Mouse (Mus musculus) frontal cortex, postnatal 14 days (tissue): ENCODE results near the gene Ethe1.
A peak's percentile ranks its signal among the peaks of the same experiment; 100 is the strongest.

Experiments used
- DNase-seq, 2 experiments: peaks; one replicate each; pipeline ENCODE4 v3.0.0; 2022; ENCODE audit warnings: low spot score in 2 of 2

The Ethe1 gene

GRCm38 (mm10) chr7:24587330-24588105 lies at the start of gene Ethe1, which contains the start of gene Zfp575:
TSS of gene Ethe1 (plus strand) at chr7:24587543.
TSS of gene Zfp575 (minus strand) at chr7:24587641.
- DNase-seq: peak; percentile 70 to 73

GRCm38 (mm10) chr7:24537591-24537990 lies 49.8 kb upstream of the Ethe1 start:
- DNase-seq: no peak

GRCm38 (mm10) chr7:24538154-24538553 lies 49.2 kb upstream of the Ethe1 start:
- no peak for DNase-seq

GRCm38 (mm10) chr7:24538701-24539100 lies 48.6 kb upstream of the Ethe1 start:
- no peak for DNase-seq

GRCm38 (mm10) chr7:24539686-24540085 lies 47.7 kb upstream of the Ethe1 start:
- no peak for DNase-seq

GRCm38 (mm10) chr7:24544506-24544905 lies 42.8 kb upstream of the Ethe1 start:
- DNase-seq: no peak

- no peak for DNase-seq
Observed at GRCm38 (mm10) chr7:24546068-24546614, 41.2 kb upstream of the Ethe1 start, which contains the start of the genes Pinlyp and Xrcc1. TSS of gene Pinlyp (minus strand) at chr7:24546118. TSS of gene Xrcc1 (plus strand) at chr7:24546289.

- peak; percentile 98 to 99 for DNase-seq
Observed at GRCm38 (mm10) chr7:24546634-24547389, 40.5 kb upstream of the Ethe1 start.

- DNase-seq: no peak
Observed at GRCm38 (mm10) chr7:24547534-24548036, 39.8 kb upstream of the Ethe1 start.

GRCm38 (mm10) chr7:24551985-24552759 lies 35.2 kb upstream of the Ethe1 start:
- DNase-seq: no peak

GRCm38 (mm10) chr7:24555786-24556185 lies 31.6 kb upstream of the Ethe1 start:
- no peak for DNase-seq

- no peak for DNase-seq
Observed at GRCm38 (mm10) chr7:24561450-24561849, 25.9 kb upstream of the Ethe1 start.

- DNase-seq: no peak
Observed at GRCm38 (mm10) chr7:24563191-24563836, 24.0 kb upstream of the Ethe1 start.

GRCm38 (mm10) chr7:24563837-24564206 lies 23.5 kb upstream of the Ethe1 start:
- DNase-seq: no peak

- peak in 1 of 2 experiments; percentile 53 for DNase-seq
Observed at GRCm38 (mm10) chr7:24564607-24565265, 22.6 kb upstream of the Ethe1 start.

GRCm38 (mm10) chr7:24565627-24566026 lies 21.7 kb upstream of the Ethe1 start:
- DNase-seq: no peak

GRCm38 (mm10) chr7:24566206-24566605 lies 21.1 kb upstream of the Ethe1 start:
- DNase-seq: no peak

- no peak for DNase-seq
Observed at GRCm38 (mm10) chr7:24568512-24568911, 18.8 kb upstream of the Ethe1 start.

- DNase-seq: no peak
Observed at GRCm38 (mm10) chr7:24571071-24571470, 16.3 kb upstream of the Ethe1 start.

GRCm38 (mm10) chr7:24572455-24572854 lies 14.9 kb upstream of the Ethe1 start:
- DNase-seq: no peak
